Mouse (Mus musculus): Measurements from ENCODE around the gene Bmp6. TPM values are rescaled to one million over a fixed set of nuclear protein-coding genes. Genes with fewer than 3 reads are reported as not detected.

Bmp6 gene
- total and polyA plus RNA-seq, 3 experiments, result 0.05 TPM; not detected in 2

- no peak for TF ChIP-seq CTCF (IDR thresholded peaks at IDR 0.05; ENCODE audit: low read depth, low read length)
- TF ChIP-seq POLR2AphosphoS5 (IDR thresholded peaks at IDR 0.05; ENCODE audit: insufficient replicate concordance, low read depth, low read length), result no peak
- TF ChIP-seq GATA1 (IDR thresholded peaks at IDR 0.05; ENCODE audit: borderline replicate concordance, low read length), result no peak
- no peak for TF ChIP-seq TAL1 (conservative IDR thresholded peaks at IDR 0.05; ENCODE audit: low read depth, low read length)
- no peak for TF ChIP-seq GATA2 (IDR thresholded peaks at IDR 0.05; ENCODE audit: borderline replicate concordance, low read depth, low read length)
- H3K36me3 ChIP-seq (replicated peaks), result no peaks in the 10 kb centered on the region
- H3K4me3 ChIP-seq (ENCODE audit: low read depth, low read length), result no peak overlapping the region
- H3K9me3 ChIP-seq (replicated peaks), result no peaks in the 10 kb centered on the region
- no peaks in the 10 kb centered on the region for H3K4me1 ChIP-seq (ENCODE audit: insufficient read depth, low read depth, low read length)
- H3K27me3 ChIP-seq (ENCODE audit: insufficient read depth, low read length), result peaks cover 17% of the 10 kb centered on the region
- DNase-seq (ENCODE audit: low spot score) (no peak), ATAC-seq (ENCODE audit: extremely low read depth, insufficient number of reproducible peaks, low FRiP score, poor library complexity, severe bottlenecking) (no peak)
Observed at GRCm38 (mm10) chr13:38450051-38450971, 105.4 kb downstream of the Bmp6 start.

- no peaks in the 10 kb centered on the region for H3K4me1 ChIP-seq (ENCODE audit: insufficient read depth, low read depth, low read length)
Observed at GRCm38 (mm10) chr13:38451446-38451845, 106.5 kb downstream of the Bmp6 start.

GRCm38 (mm10) chr13:38463410-38463809, 118.5 kb downstream of the Bmp6 start:
- DNase-seq (ENCODE audit: low spot score), result no peak

More at GRCm38 (mm10) chr13:38451446-38451845, 106.5 kb downstream of the Bmp6 start:
- peaks cover 26% of the 10 kb centered on the region for H3K27me3 ChIP-seq (ENCODE audit: insufficient read depth, low read length)
- DNase-seq (ENCODE audit: low spot score) (no peak), ATAC-seq (ENCODE audit: extremely low read depth, insufficient number of reproducible peaks, low FRiP score, poor library complexity, severe bottlenecking) (no peak)
- H3K36me3 ChIP-seq (replicated peaks), result no peaks in the 10 kb centered on the region
- no peaks in the 10 kb centered on the region for H3K9me3 ChIP-seq (replicated peaks)
- no peak overlapping the region for H3K4me3 ChIP-seq (ENCODE audit: low read depth, low read length)
- TF ChIP-seq GATA1 (IDR thresholded peaks at IDR 0.05; ENCODE audit: borderline replicate concordance, low read length), result no peak
- TF ChIP-seq GATA2 (IDR thresholded peaks at IDR 0.05; ENCODE audit: borderline replicate concordance, low read depth, low read length), result no peak
- TF ChIP-seq CTCF (IDR thresholded peaks at IDR 0.05; ENCODE audit: low read depth, low read length), result no peak
- TF ChIP-seq POLR2AphosphoS5 (IDR thresholded peaks at IDR 0.05; ENCODE audit: insufficient replicate concordance, low read depth, low read length), result no peak

GRCm38 (mm10) chr13:38470882-38471281, 126.0 kb downstream of the Bmp6 start:
- Histone ChIP-seq H3K36me3 (replicated peaks) (no peaks in the 10 kb centered on the region), H3K27me3 (ENCODE audit: insufficient read depth, low read length) (peaks cover 13% of the 10 kb centered on the region), H3K4me3 (ENCODE audit: low read depth, low read length) (no peak overlapping the region), H3K4me1 (ENCODE audit: insufficient read depth, low read depth, low read length) (no peaks in the 10 kb centered on the region), H3K9me3 (replicated peaks) (no peaks in the 10 kb centered on the region)
- ATAC-seq (ENCODE audit: extremely low read depth, insufficient number of reproducible peaks, low FRiP score, poor library complexity, severe bottlenecking) (no peak), DNase-seq (ENCODE audit: low spot score) (no peak)
- no peak for TF ChIP-seq POLR2AphosphoS5 (IDR thresholded peaks at IDR 0.05; ENCODE audit: insufficient replicate concordance, low read depth, low read length)
- TF ChIP-seq GATA1 (IDR thresholded peaks at IDR 0.05; ENCODE audit: borderline replicate concordance, low read length), result no peak
- no peak for TF ChIP-seq TAL1 (conservative IDR thresholded peaks at IDR 0.05; ENCODE audit: low read depth, low read length)
- TF ChIP-seq CTCF (IDR thresholded peaks at IDR 0.05; ENCODE audit: low read depth, low read length), result no peak
- TF ChIP-seq GATA2 (IDR thresholded peaks at IDR 0.05; ENCODE audit: borderline replicate concordance, low read depth, low read length), result no peak

More at GRCm38 (mm10) chr13:38463410-38463809, 118.5 kb downstream of the Bmp6 start:
- Histone ChIP-seq H3K36me3 (replicated peaks) (no peaks in the 10 kb centered on the region), H3K4me3 (ENCODE audit: low read depth, low read length) (no peak overlapping the region), H3K27me3 (ENCODE audit: insufficient read depth, low read length) (peaks cover 10% of the 10 kb centered on the region; the same call in 1 of the 2 replicates), H3K9me3 (replicated peaks) (no peaks in the 10 kb centered on the region), H3K4me1 (ENCODE audit: insufficient read depth, low read depth, low read length) (no peaks in the 10 kb centered on the region)
- TF ChIP-seq TAL1 (conservative IDR thresholded peaks at IDR 0.05; ENCODE audit: low read depth, low read length), result no peak
- no peak for TF ChIP-seq CTCF (IDR thresholded peaks at IDR 0.05; ENCODE audit: low read depth, low read length)
- TF ChIP-seq POLR2AphosphoS5 (IDR thresholded peaks at IDR 0.05; ENCODE audit: insufficient replicate concordance, low read depth, low read length), result no peak
- TF ChIP-seq GATA2 (IDR thresholded peaks at IDR 0.05; ENCODE audit: borderline replicate concordance, low read depth, low read length), result no peak
- no peak for ATAC-seq (ENCODE audit: extremely low read depth, insufficient number of reproducible peaks, low FRiP score, poor library complexity, severe bottlenecking)

- Histone ChIP-seq H3K27me3 (ENCODE audit: insufficient read depth, low read length) (peaks cover 15% of the 10 kb centered on the region), H3K4me1 (ENCODE audit: insufficient read depth, low read depth, low read length) (no peaks in the 10 kb centered on the region), H3K36me3 (replicated peaks) (no peaks in the 10 kb centered on the region), H3K4me3 (ENCODE audit: low read depth, low read length) (no peak overlapping the region), H3K9me3 (replicated peaks) (no peaks in the 10 kb centered on the region)
- TF ChIP-seq POLR2AphosphoS5 (IDR thresholded peaks at IDR 0.05; ENCODE audit: insufficient replicate concordance, low read depth, low read length) (no peak), TAL1 (conservative IDR thresholded peaks at IDR 0.05; ENCODE audit: low read depth, low read length) (no peak), GATA2 (IDR thresholded peaks at IDR 0.05; ENCODE audit: borderline replicate concordance, low read depth, low read length) (no peak), GATA1 (IDR thresholded peaks at IDR 0.05; ENCODE audit: borderline replicate concordance, low read length) (no peak)
- ATAC-seq (ENCODE audit: extremely low read depth, insufficient number of reproducible peaks, low FRiP score, poor library complexity, severe bottlenecking), result no peak
- no peak for DNase-seq (ENCODE audit: low spot score)
Observed at GRCm38 (mm10) chr13:38472636-38473035, 127.7 kb downstream of the Bmp6 start.

GRCm38 (mm10) chr13:38473497-38473896, 128.6 kb downstream of the Bmp6 start:
- H3K36me3 ChIP-seq (replicated peaks), result no peaks in the 10 kb centered on the region
- no peak for DNase-seq (ENCODE audit: low spot score)
- H3K27me3 ChIP-seq (ENCODE audit: insufficient read depth, low read length), result peaks cover 17% of the 10 kb centered on the region
- no peak for TF ChIP-seq GATA1 (IDR thresholded peaks at IDR 0.05; ENCODE audit: borderline replicate concordance, low read length)
- TF ChIP-seq CTCF (IDR thresholded peaks at IDR 0.05; ENCODE audit: low read depth, low read length), result no peak
- TF ChIP-seq GATA2 (IDR thresholded peaks at IDR 0.05; ENCODE audit: borderline replicate concordance, low read depth, low read length), result no peak
- TF ChIP-seq TAL1 (conservative IDR thresholded peaks at IDR 0.05; ENCODE audit: low read depth, low read length), result no peak
- no peak for TF ChIP-seq POLR2AphosphoS5 (IDR thresholded peaks at IDR 0.05; ENCODE audit: insufficient replicate concordance, low read depth, low read length)
- no peaks in the 10 kb centered on the region for H3K4me1 ChIP-seq (ENCODE audit: insufficient read depth, low read depth, low read length)
- H3K4me3 ChIP-seq (ENCODE audit: low read depth, low read length), result no peak overlapping the region
- no peak for ATAC-seq (ENCODE audit: extremely low read depth, insufficient number of reproducible peaks, low FRiP score, poor library complexity, severe bottlenecking)
- H3K9me3 ChIP-seq (replicated peaks), result no peaks in the 10 kb centered on the region

All from G1E (cell line).